Mouse (Mus musculus) right cerebral cortex, postnatal 36 days (tissue): Measurements from ENCODE around the gene Dab2.

Experiments
- DNase-seq, 2 experiments: peaks; one replicate each; pipeline ENCODE4 v3.0.0; 2022; ENCODE audit warnings: low spot score in 2 of 2, mixed read lengths in 1 of 2

Dab2 gene

GRCm38 (mm10) chr15:6325443-6325842, 25.9 kb downstream of the Dab2 start:
- no peak for DNase-seq

DNA sequence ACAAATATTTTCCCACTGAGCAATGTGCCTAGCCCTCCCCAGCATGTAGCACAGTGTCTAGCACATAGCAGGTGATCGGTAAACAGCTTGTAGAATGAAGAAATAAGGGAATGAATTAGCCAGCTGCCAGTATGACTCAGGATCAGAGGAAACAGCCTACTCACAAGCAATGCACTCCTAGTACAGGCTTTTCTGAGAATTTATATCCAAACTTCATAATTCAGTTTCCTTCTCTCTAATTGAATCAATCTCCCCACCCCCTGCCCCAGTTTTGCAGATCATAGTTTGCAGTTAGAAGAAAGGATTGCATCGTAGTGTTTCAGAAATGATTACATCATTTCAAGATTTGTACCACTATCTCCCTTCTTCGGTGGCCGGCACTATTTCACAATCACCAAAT, 26.4 kb downstream of the Dab2 start:
- peak in 1 of 2 experiments; percentile 5 for DNase-seq

GRCm38 (mm10) chr15:6331380-6331779, 31.8 kb downstream of the Dab2 start:
- DNase-seq: no peak

- no peak for DNase-seq
These were observed 35.1 kb downstream of the Dab2 start for GRCm38 (mm10) chr15:6334664-6335206.

DNA sequence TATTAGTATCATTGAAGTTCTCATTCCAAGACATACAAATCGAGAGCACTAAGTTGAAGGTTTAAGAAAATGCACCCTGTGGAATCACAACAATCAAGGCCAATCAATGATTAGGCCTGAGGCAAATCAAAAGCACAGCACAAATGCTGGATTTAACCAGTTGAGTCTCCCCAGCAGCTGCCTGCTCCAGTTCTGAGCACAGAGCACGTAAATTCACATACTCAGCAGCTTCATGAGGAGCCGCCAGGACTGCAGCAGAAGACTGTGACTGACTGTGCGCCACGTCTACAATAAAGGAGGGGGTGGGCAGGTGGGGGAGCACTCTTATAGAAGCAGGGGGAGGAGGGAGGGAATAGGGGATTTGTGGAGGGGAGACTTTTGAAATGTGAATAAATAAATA, 40.2 kb downstream of the Dab2 start:
- no peak for DNase-seq

GRCm38 (mm10) chr15:6340347-6340746, 40.8 kb downstream of the Dab2 start:
- DNase-seq: no peak

DNA sequence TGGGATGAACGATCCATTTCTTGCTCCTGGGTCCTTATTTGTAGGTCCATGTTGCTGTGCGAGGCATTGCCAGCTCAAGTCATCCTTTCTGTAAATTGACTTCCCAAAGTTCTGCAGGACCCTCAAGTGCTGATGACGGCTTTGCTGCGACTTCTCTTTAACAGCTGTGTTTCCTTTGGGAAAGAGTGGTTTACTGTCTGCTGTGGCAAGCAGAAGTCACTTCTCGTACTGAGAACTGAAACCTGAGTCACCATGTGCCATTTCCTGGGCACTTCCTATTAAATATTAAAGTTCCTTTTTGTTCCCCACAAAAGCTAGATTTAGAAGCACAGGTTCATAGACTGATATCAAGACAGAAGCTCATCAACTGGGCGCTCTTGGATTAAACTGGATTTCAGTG, 41.8 kb downstream of the Dab2 start:
- DNase-seq: no peak

- no peak for DNase-seq
These were observed 54.3 kb downstream of the Dab2 start for GRCm38 (mm10) chr15:6353901-6354300.

DNA sequence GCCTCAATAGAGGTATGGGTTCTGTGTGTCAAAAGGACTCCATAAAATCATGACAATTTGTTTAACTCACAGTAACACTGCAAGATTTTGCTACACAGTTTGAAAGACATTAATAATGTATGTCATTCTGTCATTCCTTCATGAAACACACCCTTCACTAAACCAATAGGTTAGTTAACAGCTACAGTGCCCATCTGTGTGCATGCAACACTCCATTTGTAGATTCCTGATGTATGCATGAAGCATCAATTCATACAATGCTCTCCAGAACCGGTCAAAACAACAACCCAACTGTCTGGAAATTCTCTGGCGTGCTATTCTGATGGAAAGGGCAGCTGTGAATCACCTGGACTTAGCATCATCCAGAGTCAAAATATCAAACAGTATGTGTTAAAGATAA, 60.3 kb downstream of the Dab2 start:
- DNase-seq: no peak

DNA sequence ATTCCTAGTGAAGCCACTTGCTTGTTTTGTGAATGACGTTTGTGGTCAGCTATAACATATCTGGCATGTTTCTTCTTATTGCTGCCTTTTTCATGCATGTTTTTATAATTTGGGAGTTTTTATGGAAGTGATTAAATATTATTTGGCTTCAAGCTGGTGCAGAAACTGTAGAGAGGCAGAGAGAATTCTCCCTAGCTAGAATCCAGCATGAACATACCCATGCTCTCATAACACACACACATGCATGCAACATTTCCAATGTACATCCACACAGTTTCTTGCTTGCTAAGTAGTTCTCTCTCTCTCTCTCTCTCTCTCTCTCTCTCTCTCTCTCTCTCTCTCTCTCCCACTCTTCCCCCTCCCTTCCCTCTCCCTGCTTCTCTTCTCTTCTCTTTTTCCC, 70.4 kb downstream of the Dab2 start:
- no peak for DNase-seq

- DNase-seq: no peak
These were observed 71.9 kb downstream of the Dab2 start for GRCm38 (mm10) chr15:6371486-6371885.

GRCm38 (mm10) chr15:6375016-6375415, 75.4 kb downstream of the Dab2 start:
- no peak for DNase-seq

DNA sequence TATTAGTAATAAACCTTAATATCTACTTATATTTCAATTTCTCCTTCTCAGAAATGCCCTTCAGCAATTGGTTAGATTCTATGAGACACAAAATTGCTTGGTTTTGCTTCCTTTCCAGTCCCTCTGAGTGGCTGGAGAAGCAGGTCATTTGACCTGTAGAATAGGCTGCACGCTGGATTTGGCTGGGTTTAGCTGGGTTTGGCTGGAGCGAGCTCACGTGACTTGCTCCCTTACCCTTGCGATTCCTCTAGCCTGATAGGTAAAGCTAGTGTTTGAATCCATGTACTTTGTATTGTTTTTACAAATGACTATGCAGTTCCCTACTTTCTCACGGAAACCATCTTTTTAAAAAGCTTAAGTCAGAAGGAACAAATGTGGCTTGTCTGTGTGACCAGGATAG, 76.4 kb downstream of the Dab2 start:
- no peak for DNase-seq

DNA sequence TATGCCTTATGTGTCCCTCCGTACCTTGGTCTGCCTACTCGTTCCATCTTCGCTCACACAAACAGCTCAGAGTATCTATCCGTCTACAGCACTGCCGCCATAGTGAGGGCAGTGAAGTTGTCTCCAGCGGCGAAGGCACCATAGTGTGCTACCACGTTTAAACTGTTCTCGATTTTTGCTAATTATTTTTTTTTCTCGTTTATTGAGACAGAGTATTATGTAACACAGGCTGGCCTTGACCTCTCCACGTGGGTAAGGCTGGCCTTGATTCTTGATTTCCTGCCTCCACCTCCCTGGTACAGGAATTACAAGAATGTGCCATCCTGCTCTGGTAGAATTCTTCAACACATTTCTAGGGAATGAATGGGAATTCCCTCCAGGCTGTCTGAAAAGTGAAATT, 77.2 kb downstream of the Dab2 start:
- no peak for DNase-seq

DNA sequence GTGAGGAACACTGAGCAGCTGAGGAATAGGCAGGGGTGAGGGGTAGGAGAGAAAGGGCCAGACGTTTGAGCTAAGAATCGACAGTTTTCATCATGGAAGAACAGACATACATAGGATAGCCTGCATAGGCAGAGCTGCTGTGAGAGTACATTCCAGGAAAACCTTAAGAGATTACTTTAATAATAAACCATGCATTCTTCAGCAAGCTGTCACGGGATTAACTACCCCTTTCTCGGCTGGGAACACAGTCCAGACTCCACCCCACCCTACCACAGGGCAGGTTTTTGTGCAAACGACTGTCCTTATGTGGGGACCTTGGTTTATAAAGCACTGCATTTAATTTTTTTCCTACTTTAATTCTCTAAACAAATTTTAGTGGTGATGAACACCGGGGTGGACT, 84.4 kb downstream of the Dab2 start:
- no peak for DNase-seq

- DNase-seq: no peak
These were observed 85.7 kb downstream of the Dab2 start for GRCm38 (mm10) chr15:6385241-6385640.

DNA sequence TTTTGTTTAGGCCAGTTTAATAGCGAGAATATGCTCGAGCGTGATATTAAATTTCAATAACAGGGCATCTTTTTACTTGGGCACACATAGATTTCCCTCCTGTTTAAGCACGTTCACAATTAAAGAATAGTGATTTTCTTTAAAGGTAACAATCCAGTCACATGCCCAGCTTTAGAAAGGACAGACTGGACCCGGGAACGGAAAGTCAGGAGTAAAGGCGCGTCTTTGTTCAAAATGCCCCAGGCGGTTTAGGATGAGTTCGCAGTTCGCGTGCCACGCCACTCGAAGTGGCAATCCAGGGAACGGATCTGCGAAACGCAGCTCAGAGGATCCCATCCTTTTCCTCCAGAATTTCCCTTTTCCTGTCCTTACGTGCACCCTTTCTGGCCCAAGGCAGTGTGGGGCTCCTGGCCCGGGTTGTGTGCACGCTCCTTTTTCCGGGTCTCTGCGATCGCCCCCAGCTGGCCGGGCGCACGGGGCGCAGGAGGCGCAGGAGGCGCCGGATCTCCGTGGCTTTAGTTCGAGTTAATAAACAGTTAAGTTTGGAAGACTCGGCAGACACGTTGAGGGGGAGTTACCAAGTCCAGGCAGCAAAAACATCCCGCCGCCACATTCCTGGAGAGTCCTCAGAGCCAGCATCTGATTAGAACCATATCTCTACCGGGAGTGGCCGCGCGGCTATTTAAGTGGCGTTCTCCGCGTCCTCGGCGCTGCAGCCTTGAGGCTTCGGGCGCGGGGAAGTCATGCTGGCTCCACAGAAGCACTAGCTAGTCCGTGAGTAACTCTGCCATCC, 86.8 kb downstream of the Dab2 start:
- DNase-seq: peak; percentile 40 to 51

DNA sequence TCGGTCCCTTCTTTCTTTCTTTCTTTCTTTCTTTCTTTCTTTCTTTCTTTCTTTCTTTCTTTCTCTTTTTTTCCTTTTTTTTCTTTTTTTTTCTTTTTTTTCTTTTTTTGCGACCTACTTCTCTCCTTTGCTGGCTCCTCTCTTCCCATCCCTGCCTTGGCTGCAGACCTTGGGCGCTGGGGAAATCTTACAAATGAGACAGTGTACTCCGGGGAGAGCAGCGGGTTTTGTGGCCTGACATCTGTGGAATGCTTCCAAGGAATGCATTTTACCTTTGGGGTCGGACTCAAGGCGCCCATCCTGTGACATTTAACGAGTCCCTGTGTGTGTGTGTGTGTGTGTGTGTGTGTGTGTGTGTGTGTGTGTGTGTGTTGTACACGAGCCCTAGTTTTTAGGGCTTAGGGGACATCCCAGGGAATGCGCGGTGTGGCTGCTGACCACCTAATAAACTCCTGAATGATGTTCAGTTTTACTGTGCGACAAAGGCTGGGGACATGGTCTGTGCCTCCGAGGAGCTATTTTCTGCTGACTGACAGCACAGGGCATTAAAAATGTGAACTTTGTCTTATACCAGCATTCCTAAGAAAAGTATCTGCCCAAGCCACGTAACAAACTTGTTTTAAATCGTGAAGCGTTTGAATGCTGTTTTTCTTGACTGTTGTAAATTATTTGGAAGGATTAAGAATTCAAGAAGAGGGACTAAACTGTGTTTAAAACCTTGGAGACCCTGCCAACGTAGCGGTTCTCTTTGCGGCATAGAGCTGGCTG, 87.6 kb downstream of the Dab2 start:
- DNase-seq: no peak

DNA sequence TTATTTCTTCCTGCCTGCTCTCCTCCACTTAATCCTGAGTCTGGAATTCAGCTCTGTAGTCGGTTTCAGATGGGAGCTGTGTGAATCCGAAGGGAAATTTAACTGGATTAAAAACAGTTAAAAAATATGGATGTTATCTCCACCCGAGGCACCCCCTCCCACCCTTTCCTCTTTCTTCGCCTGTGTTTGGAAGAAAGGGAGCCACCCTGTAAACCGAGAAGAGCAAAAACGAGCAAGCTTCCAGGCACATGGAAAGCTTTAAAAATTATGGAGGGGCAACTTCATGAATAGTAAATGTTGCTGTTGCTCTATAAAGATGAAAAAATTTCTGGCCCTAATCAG, 88.1 kb downstream of the Dab2 start:
- DNase-seq: no peak

- DNase-seq: no peak
These were observed 88.6 kb downstream of the Dab2 start for GRCm38 (mm10) chr15:6388146-6388545.

DNA sequence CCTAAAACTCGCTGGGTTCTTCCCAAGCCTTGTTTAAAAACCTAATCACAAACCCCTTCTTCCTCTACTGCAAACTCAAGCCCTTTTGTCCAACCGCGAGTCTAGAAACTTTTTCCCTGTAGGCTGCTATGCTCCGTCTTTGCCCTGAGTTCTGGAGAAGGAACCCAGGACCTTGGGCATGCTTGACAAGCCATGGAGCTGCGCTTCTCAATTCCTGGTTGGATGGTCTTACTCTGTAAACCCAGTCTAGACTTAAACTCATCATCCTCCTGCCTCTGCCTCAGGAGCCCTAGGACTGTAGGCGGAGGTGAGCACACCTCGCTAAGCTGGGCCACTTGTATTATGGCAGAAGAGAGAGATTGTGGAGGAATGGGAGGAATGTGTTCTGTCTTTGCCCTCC, 89.0 kb downstream of the Dab2 start:
- no peak for DNase-seq

GRCm38 (mm10) chr15:6390106-6390505, 90.5 kb downstream of the Dab2 start:
- no peak for DNase-seq

GRCm38 (mm10) chr15:6390657-6391056, 91.1 kb downstream of the Dab2 start:
- no peak for DNase-seq
